8 mouse cellular contexts compared by ENCODE assay signal in the genomic region with DNA sequence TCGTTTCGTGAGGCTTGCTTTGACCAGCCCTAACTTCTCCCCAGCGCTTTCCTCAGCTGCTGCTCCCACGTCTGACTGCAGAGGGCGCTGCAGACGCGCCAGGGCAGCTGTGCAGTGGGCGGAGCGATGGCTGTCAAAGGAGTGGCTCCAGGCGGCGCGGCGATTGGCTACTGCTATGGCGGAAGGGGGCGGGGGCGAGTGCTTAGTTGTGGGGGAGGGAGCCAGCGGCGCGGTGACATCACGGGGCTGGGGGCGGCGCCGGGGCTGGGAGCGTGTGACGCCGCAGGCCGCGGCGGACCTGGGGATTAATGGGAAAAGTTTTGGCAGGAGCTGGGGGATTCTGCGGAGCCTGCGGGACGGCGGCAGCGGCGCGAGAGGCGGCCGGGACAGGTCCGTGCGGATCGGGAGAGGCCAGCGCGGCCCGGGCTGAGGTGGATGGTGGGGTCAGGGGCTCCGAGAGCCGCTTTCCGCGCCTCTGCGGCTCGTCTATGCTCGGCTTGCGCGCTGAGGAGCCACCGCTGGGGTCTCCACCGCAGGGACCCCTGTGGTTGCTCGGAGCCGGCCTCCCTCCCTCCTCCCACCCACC. TPM values are rescaled to one million over a fixed set of nuclear protein-coding genes. Genes with fewer than 3 reads are reported as not detected.
DNase-seq lines count a peak whose midpoint lies in the region; ATAC-seq lines count a peak whose summit lies in the region.

Gene Ppard, plus strand, starts transcription at position 226 of the 586 bp plus-strand sequence.

- H3K27ac ChIP-seq in hindbrain, embryonic 12.5 days = peak within 1 kb of the TSS; percentile 55; the same call in 1 of the 2 replicates

- peaks cover 13% of the 10 kb centered on the region for H3K4me1 ChIP-seq in hindbrain, embryonic 12.5 days

- under 1% methylated on average over 57 of the region's 57 CpGs for WGBS in hindbrain, embryonic 12.5 days

- H3K4me2 ChIP-seq in hindbrain, embryonic 12.5 days (replicated peaks) = peak within 1 kb of the TSS; percentile 83

- no peaks in the 10 kb centered on the region for H3K27me3 ChIP-seq in hindbrain, embryonic 12.5 days

- peak; percentile 98 for DNase-seq in Muller cell, postnatal 12 days (ENCODE audit: inconsistent ontology term)
- DNase-seq in cerebellum, adult 9-11 months = peak; percentile 95
- DNase-seq in frontal cortex, postnatal 10 days (ENCODE audit: low spot score in 2 of 2) = peak; percentile 90 to 96
- DNase-seq in layer of hippocampus, postnatal 14 days (ENCODE audit: low spot score in 2 of 2) = peak; percentile 94 to 97
- DNase-seq in lung, postnatal 14 days = peak; percentile 99
- DNase-seq in retina, adult 2 months (ENCODE audit: low read depth, low spot score) = peak; percentile 93
- DNase-seq in thymus, postnatal 36 days = peak; percentile 97 to 99

- H3K4me3 ChIP-seq in hindbrain, embryonic 12.5 days = peak within 1 kb of the TSS; percentile 73

- no peaks in the 10 kb centered on the region for H3K36me3 ChIP-seq in hindbrain, embryonic 12.5 days

- H3K9ac ChIP-seq in hindbrain, embryonic 12.5 days = peak within 1 kb of the TSS; percentile 87

- peak; percentile 92 for ATAC-seq in hindbrain, embryonic 12.5 days (ENCODE audit: low FRiP score)

- no peaks in the 10 kb centered on the region for H3K9me3 ChIP-seq in hindbrain, embryonic 12.5 days (replicated peaks)

RNA-seq across cellular contexts. Expression of gene Ppard, which starts in this region (rescaled TPM):
- 1.7 and 2.4 TPM in 2 replicates for polyA plus RNA-seq in hindbrain, embryonic 12.5 days (2016; fragmentation: Nextera tagmentation; extraction: Ambion mirVana)
- 10 to 100 TPM; 27.1 to 28.9 TPM for total RNA-seq in layer of hippocampus, postnatal 14 days (2021)

Comparison
In these comparisons a context has a peak if more than half of its experiments do, and no peak if none do; other contexts are left out.
1. Peak in every context shown above with its lines: DNase-seq, ATAC-seq, H3K4me3 ChIP-seq and H3K27ac ChIP-seq.